Mouse (Mus musculus) left cerebral cortex, postnatal 25 days (tissue): Measurements from ENCODE around the gene 2700049A03Rik. TPM values are rescaled to one million over a fixed set of nuclear protein-coding genes. Genes with fewer than 3 reads are reported as not detected.
"Not testable (repeated sequence)": the region's sequence is repeated elsewhere in the genome, so short reads cannot be mapped to it uniquely, and the experiment has no call there.

ENCODE experiments used
- DNase-seq, 2 experiments: peaks; one replicate each; pipeline ENCODE4 v3.0.0; 2022; ENCODE audit warnings: low spot score in 2 of 2, mixed read lengths in 1 of 2
- intact Hi-C: fragments of 180-260 bp; cut with DNase I; formaldehyde crosslinking; loops from one replicate; pipeline ENCODE4 v1.15.1; 2025
- total RNA-seq, 2 experiments: library from RNA; stranded (reverse); gene quantifications; 2 replicates each; pipeline ENCODE4 v1.2.3; 2021

Gene 2700049A03Rik
- total RNA-seq: 1 to 10 TPM; 5.2 TPM

DNA sequence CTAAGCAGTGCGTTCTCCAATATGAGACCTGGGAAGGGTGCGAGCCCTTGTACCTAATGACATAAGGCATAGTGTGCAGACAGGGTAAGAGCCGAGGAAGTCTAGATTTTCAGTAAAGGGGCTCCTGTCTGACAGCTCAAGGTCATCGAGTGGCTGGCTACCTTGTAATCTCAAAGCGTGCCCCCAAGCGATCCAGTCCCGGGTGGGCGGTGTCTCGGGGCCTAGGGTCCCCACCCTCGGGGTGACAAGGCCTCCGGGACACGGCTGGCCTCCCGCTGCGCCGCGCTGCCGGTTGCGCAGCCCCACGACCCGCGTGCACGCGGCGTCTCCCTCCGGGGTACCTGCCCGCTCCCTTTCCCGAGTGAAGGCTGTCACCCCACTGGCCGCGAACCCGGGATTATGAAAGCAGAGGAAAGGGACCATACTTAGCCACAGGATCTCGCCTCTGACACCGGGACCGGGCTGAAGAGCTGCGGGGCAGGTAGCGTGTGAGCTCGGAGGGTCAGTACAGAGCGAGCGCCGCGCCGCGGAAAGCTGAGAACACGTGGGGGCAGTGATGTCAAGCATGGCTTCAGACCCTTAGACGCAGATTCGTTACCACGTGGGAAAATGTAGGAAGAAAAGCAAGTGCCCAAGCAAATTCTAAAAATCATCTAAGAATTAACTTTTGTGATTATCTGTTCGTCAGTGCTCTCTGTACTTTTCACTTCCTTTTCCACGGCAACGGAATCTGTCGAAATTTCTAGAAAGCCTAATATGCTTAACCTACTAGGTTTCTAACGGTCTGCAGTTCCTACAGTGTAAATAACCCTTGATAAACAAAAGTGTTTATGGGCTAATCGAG is at the start of gene 2700049A03Rik, which contains the start of gene Timm9:
Gene 2700049A03Rik (plus strand): TSS at position 719 of the 844 bp plus-strand sequence.
Gene Timm9 (minus strand): TSS at position 555 of the 844 bp plus-strand sequence.
- intact Hi-C loops: no loop called here
- DNase-seq: peak; percentile 88 to 89

DNA sequence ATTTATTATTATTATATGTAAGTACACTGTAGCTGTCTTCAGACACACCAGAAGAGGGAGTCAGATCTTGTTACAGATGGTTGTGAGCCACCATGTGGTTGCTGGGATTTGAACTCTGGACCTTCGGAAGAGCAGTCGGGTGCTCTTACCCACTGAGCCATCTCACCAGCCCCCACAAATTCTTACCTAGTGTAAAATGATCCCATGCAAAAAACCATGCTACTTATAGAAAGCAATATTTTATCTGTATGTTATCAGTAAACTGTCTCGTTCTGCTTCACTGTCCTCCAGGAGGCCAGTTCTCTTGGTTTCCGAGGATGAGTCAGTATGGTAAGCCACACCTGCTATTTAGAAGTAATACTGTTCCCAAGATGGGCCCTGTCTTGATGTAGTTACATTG is 32.4 kb upstream of the 2700049A03Rik start:
- intact Hi-C loops, DNase-seq: not testable (repeated sequence)

DNA sequence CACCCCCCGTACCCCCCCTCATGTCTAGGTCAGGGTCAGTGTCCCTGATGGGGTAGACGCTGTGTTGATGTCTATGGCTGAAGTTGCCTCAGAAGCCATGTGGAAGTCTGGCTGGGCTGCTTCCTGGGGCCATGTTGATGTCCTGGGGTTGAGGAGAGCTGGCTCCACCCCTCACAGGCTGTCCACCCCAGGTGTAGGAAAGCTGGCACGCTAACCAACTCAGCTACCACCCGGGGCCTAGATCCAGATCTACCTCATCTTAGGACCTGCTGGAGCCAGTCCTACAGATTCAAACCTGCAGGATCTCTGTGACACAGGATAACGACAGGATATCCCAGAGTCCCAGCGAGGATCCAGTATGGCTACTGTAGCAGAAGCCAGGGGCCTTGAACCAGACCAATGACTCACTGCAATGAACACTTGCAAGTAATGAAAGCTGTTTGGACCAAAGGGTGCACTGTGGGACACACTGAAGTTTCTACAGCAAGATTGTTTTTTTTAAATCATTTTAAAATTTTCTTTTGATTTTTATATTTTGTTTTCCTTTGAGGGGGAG is 29.4 kb upstream of the 2700049A03Rik start:
- intact Hi-C loops: no loop called here
- no peak for DNase-seq

DNA sequence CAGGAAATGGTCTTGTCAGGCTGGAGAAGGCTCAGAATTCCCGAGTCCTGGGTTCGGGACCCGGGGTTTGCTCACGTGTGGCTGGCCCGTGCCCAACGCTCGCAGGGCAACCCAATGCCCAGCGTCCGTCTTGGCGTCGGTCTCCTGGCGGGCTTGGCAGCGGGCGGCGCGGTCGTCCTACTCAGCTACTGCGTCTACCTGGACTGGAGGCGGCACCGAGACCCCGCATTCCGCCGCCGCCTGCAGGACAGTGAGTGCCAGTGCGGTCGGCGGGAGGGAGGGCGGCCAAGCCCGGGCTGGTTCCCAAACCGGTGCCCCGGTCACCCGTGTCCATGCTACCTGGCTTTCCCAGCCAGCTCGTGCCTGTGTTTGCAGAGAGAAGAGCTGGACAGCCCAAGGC is 25.3 kb upstream of the 2700049A03Rik start, which contains the start of gene Tomm20l:
Gene Tomm20l (plus strand): TSS at position 98 of the 400 bp plus-strand sequence.
- intact Hi-C loops: no loop called here
- DNase-seq: no peak

GRCm38 (mm10) chr12:71113074-71113473 is 23.6 kb upstream of the 2700049A03Rik start:
- intact Hi-C loops: no loop called here
- DNase-seq: no peak

DNA sequence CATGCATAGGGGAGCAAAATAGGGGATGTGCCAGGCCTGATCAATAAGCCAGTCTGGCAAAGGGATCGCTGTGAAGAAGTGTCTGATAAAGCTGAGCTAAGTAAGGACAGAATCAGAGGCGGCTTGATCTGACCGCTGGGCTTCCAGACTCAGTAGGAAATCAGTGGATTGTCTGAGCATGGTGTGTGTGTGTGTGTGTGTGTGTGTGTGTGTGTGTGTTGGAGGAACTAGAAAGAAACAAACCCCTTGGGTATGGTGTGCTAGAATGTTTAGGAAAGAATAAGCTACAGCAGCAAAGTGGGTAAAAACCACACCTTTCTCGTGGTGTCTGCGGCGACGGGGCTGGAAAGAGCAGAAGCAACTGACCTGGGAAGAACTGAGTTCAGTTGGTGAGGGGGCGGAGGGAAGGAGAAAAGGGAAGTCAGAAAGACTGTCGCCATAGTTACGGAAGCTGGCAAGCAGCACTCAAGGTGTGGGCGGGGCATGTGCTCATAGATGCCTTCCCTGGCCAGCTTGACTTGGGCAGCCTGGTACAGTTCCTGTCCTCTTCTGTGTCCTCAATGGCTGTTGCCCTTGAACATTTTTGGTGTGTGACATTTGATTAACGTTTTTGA is 22.9 kb upstream of the 2700049A03Rik start:
- peak; percentile 72 to 82 for DNase-seq
- intact Hi-C loops: no loop called here

GRCm38 (mm10) chr12:71116411-71116810 is 20.2 kb upstream of the 2700049A03Rik start:
- intact Hi-C loops: no loop called here
- no peak for DNase-seq

DNA sequence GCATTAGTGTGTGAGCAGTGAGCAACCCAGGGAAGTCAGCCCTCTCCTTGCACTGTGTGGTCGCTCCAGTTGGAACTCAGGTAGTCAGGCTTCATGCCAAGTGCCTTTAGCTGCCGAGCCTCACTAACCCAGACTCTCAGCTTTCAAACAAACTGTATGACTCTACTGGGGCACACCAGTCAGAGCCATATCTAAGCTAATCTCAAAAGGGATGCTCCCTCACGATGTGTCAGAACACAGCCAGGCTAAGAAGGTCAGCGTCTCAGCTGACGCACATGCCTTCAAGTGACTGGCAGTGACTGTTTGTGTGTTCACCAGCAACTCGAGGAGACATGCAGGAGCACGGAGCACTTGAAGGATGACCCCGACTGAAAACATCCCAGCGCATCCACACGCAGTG is 13.9 kb upstream of the 2700049A03Rik start:
- intact Hi-C loops: no loop called here
- no peak for DNase-seq

DNA sequence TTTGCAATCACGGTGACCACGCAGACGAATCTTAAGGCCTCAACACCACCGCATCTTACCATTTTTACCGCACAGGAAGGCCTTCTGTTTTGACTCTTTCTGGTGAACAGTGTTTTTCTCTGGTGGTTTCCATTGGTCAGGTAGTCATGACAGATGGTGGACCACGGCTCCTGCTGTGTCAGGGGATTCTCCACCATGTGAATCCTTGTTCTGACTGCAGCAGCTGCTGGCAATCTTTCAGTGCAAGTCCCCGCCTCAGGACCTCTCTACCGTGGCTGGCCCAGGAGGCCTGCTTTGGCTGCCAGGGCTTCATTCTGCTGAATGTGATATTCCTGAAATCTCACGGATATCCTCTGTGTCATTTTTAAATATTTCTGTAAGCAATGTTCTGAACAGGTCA is 13.4 kb upstream of the 2700049A03Rik start:
- DNase-seq: no peak
- intact Hi-C loops: no loop called here

- intact Hi-C loops: no loop called here
- DNase-seq: no peak
Measured at GRCm38 (mm10) chr12:71135581-71135980, 1.1 kb upstream of the 2700049A03Rik start.

DNA sequence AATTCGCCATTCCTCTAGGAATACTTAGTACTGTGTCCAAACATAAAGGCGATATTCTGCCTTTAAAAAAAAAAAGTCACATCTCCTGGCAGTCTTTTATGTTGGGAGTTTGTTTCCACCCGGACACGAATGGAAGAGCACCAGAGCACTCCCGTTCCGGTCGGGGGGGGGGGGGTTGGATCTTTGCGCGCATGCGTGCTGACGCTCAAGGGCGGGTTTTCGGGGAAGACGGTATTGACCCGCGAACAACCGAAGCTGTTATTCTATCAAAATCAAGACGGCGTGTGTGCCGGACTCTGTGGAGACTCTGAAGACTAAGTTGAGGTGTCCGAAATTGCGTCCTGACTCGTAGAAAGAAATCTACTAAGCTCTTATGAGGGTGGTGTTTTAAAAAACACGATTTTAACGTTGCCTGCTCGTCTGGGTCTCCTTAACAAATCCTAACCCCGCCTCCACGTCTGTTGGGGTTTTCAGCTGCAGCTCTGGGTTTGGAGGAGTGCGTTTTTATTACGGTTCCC is 385 bp downstream of the 2700049A03Rik start:
- DNase-seq: peak; percentile 79 to 80
- intact Hi-C loops: no loop called here

- no peak for DNase-seq
- intact Hi-C loops: no loop called here
Measured at GRCm38 (mm10) chr12:71137686-71138085, 1.0 kb downstream of the 2700049A03Rik start.

DNA sequence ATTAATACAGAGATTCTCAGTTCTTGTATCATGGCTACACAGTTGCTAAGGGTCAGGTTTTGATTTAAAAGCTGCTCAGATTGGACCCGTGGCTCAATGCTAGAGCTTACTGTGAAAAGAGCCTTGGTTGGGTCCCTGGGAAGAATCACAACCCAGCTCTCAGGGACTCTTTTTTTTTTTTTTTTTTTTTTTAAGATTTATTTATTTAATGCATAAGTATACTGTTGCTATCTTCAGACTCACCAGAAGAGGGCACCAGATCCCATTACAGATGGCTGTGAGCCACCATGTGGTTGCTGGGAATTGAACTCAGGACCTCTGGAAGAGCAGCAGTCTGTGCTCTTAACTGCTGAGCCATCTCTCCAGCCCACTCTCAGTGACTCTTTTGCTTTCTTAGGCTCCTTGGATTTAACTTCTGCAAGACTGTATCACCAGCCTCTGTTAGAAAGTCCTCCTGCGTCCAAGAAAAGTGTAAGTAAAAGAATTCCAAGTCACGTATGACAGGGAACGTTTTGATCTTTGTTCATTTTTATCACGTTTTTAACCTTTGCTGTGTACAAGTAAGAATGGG is 2.7 kb downstream of the 2700049A03Rik start:
- no peak for DNase-seq
- intact Hi-C loops: no loop called here

DNA sequence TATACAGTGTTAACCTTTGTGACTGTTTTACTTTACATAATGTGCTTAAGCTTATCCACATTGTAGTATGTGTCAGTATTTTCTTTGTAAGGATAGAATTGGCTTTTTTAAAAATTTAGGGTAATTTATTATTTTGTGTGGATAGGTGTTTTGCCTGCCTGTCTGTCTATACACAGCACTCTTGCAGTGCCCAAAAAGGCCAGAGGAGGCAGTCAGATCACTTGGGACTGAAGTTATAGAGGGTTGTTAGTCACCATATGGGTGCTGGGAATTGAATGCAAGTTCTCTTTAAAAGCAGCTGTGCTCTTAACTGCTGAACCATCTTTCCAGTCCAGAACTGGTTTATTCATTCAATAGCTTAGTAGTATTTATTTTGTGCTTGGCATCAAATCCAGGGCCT is 4.5 kb downstream of the 2700049A03Rik start:
- intact Hi-C loops: no loop called here

DNA sequence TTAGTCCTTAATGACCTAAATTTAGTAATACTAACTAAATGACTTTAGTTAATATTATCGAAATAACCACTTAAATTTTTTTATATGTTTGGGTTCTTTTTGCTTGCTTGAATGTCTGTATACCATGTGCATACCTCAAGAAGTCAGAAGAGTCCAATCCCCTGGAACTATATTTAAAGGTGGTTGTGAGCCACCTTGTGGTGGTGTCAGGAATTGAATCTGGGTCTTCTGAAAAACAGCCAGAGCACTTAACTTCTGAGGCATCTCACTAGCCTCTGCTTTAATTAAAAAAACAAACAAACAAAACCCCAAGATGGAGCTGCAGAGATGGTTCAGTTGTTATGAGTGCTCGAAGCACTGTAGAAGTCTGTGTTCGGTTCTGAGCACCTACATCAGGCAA is 11.0 kb downstream of the 2700049A03Rik start:
- intact Hi-C loops: no loop called here
- DNase-seq: peak; percentile 31 to 33

More for the DNA sequence above, 4.5 kb downstream of the 2700049A03Rik start:
- DNase-seq: no peak

GRCm38 (mm10) chr12:71148801-71149200 is 12.2 kb downstream of the 2700049A03Rik start:
- DNase-seq: no peak
- intact Hi-C loops: no loop called here

DNA sequence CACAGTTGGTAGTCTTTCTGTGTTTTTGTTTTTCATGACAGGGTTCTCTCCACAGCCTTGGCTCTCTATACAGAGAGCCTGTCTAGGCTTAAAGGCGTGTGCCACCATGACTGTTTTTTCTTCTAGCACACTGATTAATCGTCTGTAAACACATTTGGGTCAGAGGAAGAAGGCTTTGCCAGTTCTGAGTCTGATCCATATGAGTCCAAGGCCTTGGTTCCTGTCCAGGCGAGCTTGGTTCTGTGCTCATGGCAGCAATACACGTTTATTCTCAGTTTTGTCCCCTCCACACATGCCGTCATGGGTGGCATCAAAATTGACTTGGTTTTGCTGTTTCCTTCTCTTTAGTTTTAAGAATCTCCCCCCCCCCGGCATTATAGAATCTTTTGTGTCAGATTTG is 12.8 kb downstream of the 2700049A03Rik start:
- no peak for DNase-seq
- intact Hi-C loops: no loop called here

GRCm38 (mm10) chr12:71150167-71150566 is 13.5 kb downstream of the 2700049A03Rik start:
- DNase-seq: no peak
- intact Hi-C loops: no loop called here

DNA sequence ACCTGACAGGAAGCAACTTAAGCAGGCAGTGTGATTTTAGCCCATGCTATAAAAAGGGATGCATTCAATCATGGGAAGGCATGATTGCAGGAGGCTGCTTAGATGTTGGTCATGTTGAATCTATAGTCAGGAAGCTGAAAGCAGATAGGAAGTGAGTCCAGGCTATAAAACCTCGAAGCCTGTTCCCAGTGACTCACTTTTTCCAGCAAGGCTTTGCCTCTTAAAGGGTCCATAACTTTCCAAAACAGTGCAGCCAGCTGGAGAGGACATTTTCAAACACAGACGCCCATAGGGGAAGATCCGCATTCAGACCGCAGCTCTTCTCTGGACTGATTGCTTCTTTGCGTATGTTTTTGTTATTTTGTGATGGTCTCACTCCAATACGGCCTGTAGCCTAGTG is 18.3 kb downstream of the 2700049A03Rik start:
- DNase-seq: no peak
- intact Hi-C loops: no loop called here

GRCm38 (mm10) chr12:71157974-71158373 is 21.3 kb downstream of the 2700049A03Rik start:
- DNase-seq: no peak
- intact Hi-C loops: no loop called here
